Mouse (Mus musculus) ES-Bruce4 (cell line): ENCODE measurements at regions not wholly inside any gene's neighbourhood (a gene's known extent, or its start where the extent isn't known, plus 50 kb on each side); places are given as distances from the start of the nearest gene placed in this dataset.

Experiments
- H3K27ac ChIP-seq: 2 replicates; pipeline ENCODE4 v1.5.1; 2012; ENCODE audit warnings: low read length, inconsistent platforms; ENCODE audit not compliant: insufficient read depth
- H3K27me3 ChIP-seq: 2 replicates; pipeline ENCODE4 v1.6.1; 2012; ENCODE audit warnings: mild to moderate bottlenecking, low read length, inconsistent platforms; ENCODE audit not compliant: control insufficient read depth, poor library complexity, insufficient read depth, severe bottlenecking
- H3K36me3 ChIP-seq: 2 replicates; pipeline ENCODE4 v1.6.1; 2012; ENCODE audit warnings: inconsistent platforms, mild to moderate bottlenecking, low read length, moderate library complexity; ENCODE audit not compliant: control insufficient read depth, poor library complexity, insufficient read depth, severe bottlenecking
- H3K4me1 ChIP-seq: one replicate; pipeline ENCODE4 v1.8.1; 2011; ENCODE audit warnings: low read length; ENCODE audit not compliant: control insufficient read depth, insufficient read depth
- H3K4me3 ChIP-seq: 2 replicates; pipeline ENCODE4 v1.5.1; 2011; ENCODE audit warnings: low read depth, mild to moderate bottlenecking, low read length
- H3K9ac ChIP-seq: 2 replicates; pipeline ENCODE4 v1.6.1; 2012; ENCODE audit warnings: low read depth, mild to moderate bottlenecking, inconsistent platforms; ENCODE audit not compliant: poor library complexity, severe bottlenecking
- H3K9me3 ChIP-seq: replicated peaks from 2 replicates; pipeline ENCODE4 v1.6.1; 2012; ENCODE audit warnings: mild to moderate bottlenecking, low read length, inconsistent platforms; ENCODE audit not compliant: control insufficient read depth, poor library complexity, insufficient read depth, severe bottlenecking
- CTCF ChIP-seq: IDR thresholded peaks from one replicate; pipeline ENCODE4 v1.8.1; 2011; ENCODE audit warnings: low read depth, low read length
- EP300 ChIP-seq: IDR thresholded peaks from 2 replicates; pipeline ENCODE4 v1.6.1; 2011; ENCODE audit warnings: low read depth, low read length; ENCODE audit not compliant: insufficient read depth
- POLR2A ChIP-seq: IDR thresholded peaks from one replicate; pipeline ENCODE4 v1.8.1; 2011; ENCODE audit warnings: low read length; ENCODE audit not compliant: insufficient read depth

- TF ChIP-seq EP300, result no peak
- TF ChIP-seq POLR2A, result no peak
- TF ChIP-seq CTCF, result no peak
- Histone ChIP-seq H3K27ac (no peak overlapping the region), H3K27me3 (no peaks in the 10 kb centered on the region), H3K4me3 (no peak overlapping the region), H3K4me1 (no peaks in the 10 kb centered on the region), H3K36me3 (no peaks in the 10 kb centered on the region), H3K9ac (no peak overlapping the region), H3K9me3 (no peaks in the 10 kb centered on the region)
These were observed 71.4 kb upstream of the Foxk1 start for GRCm38 (mm10) chr5:142329724-142330520.

GRCm38 (mm10) chr5:142332744-142333143, 68.6 kb upstream of the Foxk1 start:
- TF ChIP-seq CTCF, result no peak
- no peak for TF ChIP-seq POLR2A
- no peak for TF ChIP-seq EP300
- Histone ChIP-seq H3K4me3 (no peak overlapping the region), H3K9ac (no peak overlapping the region), H3K36me3 (no peaks in the 10 kb centered on the region), H3K27ac (no peak overlapping the region), H3K9me3 (no peaks in the 10 kb centered on the region), H3K4me1 (no peaks in the 10 kb centered on the region), H3K27me3 (no peaks in the 10 kb centered on the region)

- peaks cover 4% of the 10 kb centered on the region for H3K4me1 ChIP-seq
- no peaks in the 10 kb centered on the region for H3K27me3 ChIP-seq
- H3K27ac ChIP-seq, result no peak overlapping the region
- H3K9ac ChIP-seq, result no peak overlapping the region
- TF ChIP-seq POLR2A, result no peak
- TF ChIP-seq EP300, result no peak
- no peak for TF ChIP-seq CTCF
- H3K36me3 ChIP-seq, result no peaks in the 10 kb centered on the region
- H3K9me3 ChIP-seq, result no peaks in the 10 kb centered on the region
- H3K4me3 ChIP-seq, result no peak overlapping the region
These were observed 63.9 kb upstream of the Foxk1 start for GRCm38 (mm10) chr5:142337436-142337835.

GRCm38 (mm10) chr5:142338051-142338450, 63.2 kb upstream of the Foxk1 start:
- Histone ChIP-seq H3K27me3 (no peaks in the 10 kb centered on the region), H3K4me3 (no peak overlapping the region), H3K4me1 (peaks cover 4% of the 10 kb centered on the region), H3K27ac (no peak overlapping the region), H3K36me3 (no peaks in the 10 kb centered on the region), H3K9ac (no peak overlapping the region), H3K9me3 (no peaks in the 10 kb centered on the region)
- no peak for TF ChIP-seq CTCF
- no peak for TF ChIP-seq POLR2A
- TF ChIP-seq EP300, result no peak

- H3K9ac ChIP-seq, result no peak overlapping the region
- TF ChIP-seq EP300 (no peak), POLR2A (no peak), CTCF (no peak)
- H3K4me1 ChIP-seq, result peaks cover 4% of the 10 kb centered on the region
- no peak overlapping the region for H3K4me3 ChIP-seq
- no peaks in the 10 kb centered on the region for H3K36me3 ChIP-seq
- H3K27me3 ChIP-seq, result no peaks in the 10 kb centered on the region
- H3K9me3 ChIP-seq, result no peaks in the 10 kb centered on the region
- H3K27ac ChIP-seq, result no peak overlapping the region
These were observed 60.9 kb upstream of the Foxk1 start for GRCm38 (mm10) chr5:142340205-142341025.

GRCm38 (mm10) chr5:142341026-142341432, 60.3 kb upstream of the Foxk1 start:
- Histone ChIP-seq H3K27me3 (no peaks in the 10 kb centered on the region), H3K9me3 (no peaks in the 10 kb centered on the region), H3K4me3 (no peak overlapping the region), H3K36me3 (no peaks in the 10 kb centered on the region), H3K27ac (no peak overlapping the region), H3K9ac (no peak overlapping the region), H3K4me1 (peaks cover 4% of the 10 kb centered on the region)
- no peak for TF ChIP-seq POLR2A
